39 mouse cellular contexts compared by ENCODE assay signal in genomic region chr9:98799021-98799420, GRCm38 (mm10). TPM values are rescaled to one million over a fixed set of nuclear protein-coding genes. Genes with fewer than 3 reads are reported as not detected.
"Had no signal": no experiment of that assay in that cellular context is flagged by ENCODE, and none has a peak within 500 bp of the region (broad histone marks: within the 10 kb centered on the region; RNA-seq: fewer than 3 reads in every experiment).

No protein-coding gene starts in this region.

- H3K27me3 ChIP-seq: heart, embryonic 15.5 days; hindbrain, embryonic 12.5 days; intestine, embryonic 15.5 days; limb, embryonic 12.5 days; liver, embryonic 12.5 days had no signal

- H3K4me2 ChIP-seq: heart, embryonic 11.5 days; heart, embryonic 13.5 days; heart, embryonic 15.5 days; hindbrain, embryonic 12.5 days; hindbrain, embryonic 14.5 days; intestine, embryonic 15.5 days; limb, embryonic 12.5 days; liver, embryonic 12.5 days had no signal

- H3K27ac ChIP-seq: gastrocnemius, adult 2 months; heart, adult 2 months; heart, embryonic 13.5 days; heart, embryonic 15.5 days; hindbrain, embryonic 10.5 days; hindbrain, embryonic 12.5 days; hindbrain, embryonic 14.5 days; intestine, embryonic 15.5 days; layer of hippocampus, adult 2 months; left cerebral cortex, adult 2 months; limb, embryonic 10.5 days; limb, embryonic 12.5 days; liver, embryonic 12.5 days; liver, embryonic 14.5 days had no signal

- H3K36me3 ChIP-seq: heart, embryonic 13.5 days; heart, embryonic 15.5 days; hindbrain, embryonic 10.5 days; hindbrain, embryonic 12.5 days; intestine, embryonic 15.5 days; limb, embryonic 10.5 days; limb, embryonic 12.5 days; liver, embryonic 12.5 days had no signal

- H3K4me1 ChIP-seq: heart, embryonic 13.5 days; heart, embryonic 15.5 days; intestine, embryonic 15.5 days; liver, embryonic 12.5 days had no signal

- H3K9ac ChIP-seq: heart, embryonic 13.5 days; heart, embryonic 15.5 days; hindbrain, embryonic 12.5 days; hindbrain, embryonic 14.5 days; intestine, embryonic 15.5 days; limb, embryonic 12.5 days; liver, embryonic 12.5 days; liver, embryonic 14.5 days had no signal

- H3K9me3 ChIP-seq: heart, embryonic 13.5 days; heart, embryonic 15.5 days; hindbrain, embryonic 10.5 days; hindbrain, embryonic 12.5 days; intestine, embryonic 15.5 days; limb, embryonic 10.5 days; limb, embryonic 12.5 days; liver, embryonic 12.5 days had no signal

- DNase-seq: gastrocnemius, adult 2 months; gastrocnemius, postnatal 10 days; gastrocnemius, postnatal 25 days; heart, adult 2 months; heart, postnatal 14 days; heart, postnatal 4 days; kidney, adult 18-20 months; kidney, adult 8-10 months; kidney, postnatal 10 days; kidney, postnatal 25 days; kidney, postnatal 4 days had no signal

- H3K4me3 ChIP-seq: gastrocnemius, adult 2 months; heart, adult 2 months; heart, embryonic 13.5 days; heart, embryonic 15.5 days; hindbrain, embryonic 10.5 days; hindbrain, embryonic 12.5 days; intestine, embryonic 15.5 days; layer of hippocampus, adult 2 months; left cerebral cortex, adult 2 months; limb, embryonic 10.5 days; limb, embryonic 12.5 days; liver, embryonic 12.5 days had no signal

- ATAC-seq: hindbrain, embryonic 16.5 days; inflammation-experienced regulatory T-cells, adult 6 months; intestine, embryonic 15.5 days; intestine, postnatal 0 days; liver, embryonic 12.5 days had no signal

RNA-seq across cellular contexts. Expression of gene Prr23a1, which starts 43.3 kb away (rescaled TPM):
- total RNA-seq: gastrocnemius, adult 2 months; gastrocnemius, postnatal 10 days; gastrocnemius, postnatal 25 days; gastrocnemius, postnatal 4 days; granulocyte monocyte progenitor cell, adult 5-6 weeks; heart, adult 2 months; heart, postnatal 14 days; heart, postnatal 4 days; layer of hippocampus, adult 2 months; layer of hippocampus, postnatal 10 days; layer of hippocampus, postnatal 25 days; left cerebral cortex, adult 2 months; left cerebral cortex, postnatal 14 days; left cerebral cortex, postnatal 36 days; liver, adult 2 months had no signal
- polyA plus RNA-seq: heart, adult 2 months; heart, embryonic 11.5 days; heart, embryonic 13.5 days; heart, embryonic 15.5 days; heart, postnatal 0 days; hindbrain, embryonic 10.5 days; hindbrain, embryonic 12.5 days; inflammation-experienced regulatory T-cells, adult 6 months; intestine, embryonic 15.5 days; intestine, postnatal 0 days; kidney, embryonic 14.5 days; kidney, embryonic 16.5 days; limb, embryonic 10.5 days; limb, embryonic 12.5 days; limb, embryonic 14.5 days; liver, adult 2 months; liver, embryonic 12.5 days; liver, embryonic 14.5 days; liver, embryonic 16.5 days had no signal

RNA-seq across cellular contexts. Expression of gene Prr23a2, which starts 57.3 kb away (rescaled TPM):
- total RNA-seq: gastrocnemius, adult 2 months; gastrocnemius, postnatal 10 days; gastrocnemius, postnatal 25 days; gastrocnemius, postnatal 4 days; granulocyte monocyte progenitor cell, adult 5-6 weeks; heart, adult 2 months; heart, postnatal 14 days; heart, postnatal 4 days; layer of hippocampus, adult 2 months; layer of hippocampus, postnatal 10 days; layer of hippocampus, postnatal 25 days; left cerebral cortex, adult 2 months; left cerebral cortex, postnatal 14 days; left cerebral cortex, postnatal 36 days; liver, adult 2 months had no signal
- polyA plus RNA-seq: heart, adult 2 months; heart, embryonic 11.5 days; heart, embryonic 13.5 days; heart, embryonic 15.5 days; heart, postnatal 0 days; hindbrain, embryonic 10.5 days; hindbrain, embryonic 12.5 days; hindbrain, embryonic 14.5 days; hindbrain, embryonic 16.5 days; inflammation-experienced regulatory T-cells, adult 6 months; intestine, embryonic 15.5 days; intestine, postnatal 0 days; kidney, embryonic 14.5 days; kidney, embryonic 16.5 days; limb, embryonic 10.5 days; limb, embryonic 12.5 days; limb, embryonic 14.5 days; liver, adult 2 months; liver, embryonic 12.5 days; liver, embryonic 14.5 days; liver, embryonic 16.5 days had no signal
